Mouse (Mus musculus) C2C12 (cell line): ENCODE measurements around the gene Naaa. TPM values are rescaled to one million over a fixed set of nuclear protein-coding genes. Genes with fewer than 3 reads are reported as not detected.

ENCODE experiments used
- H3K27me3 ChIP-seq: one replicate; pipeline ENCODE4 v1.6.1; 2011; ENCODE audit not compliant: control insufficient read depth, insufficient read depth, insufficient read length
- H3K36me3 ChIP-seq: one replicate; pipeline ENCODE4 v1.6.1; 2011; ENCODE audit not compliant: control insufficient read depth, insufficient read depth
- H3K4me3 ChIP-seq: one replicate; pipeline ENCODE4 v1.5.1; 2011; ENCODE audit warnings: mild to moderate bottlenecking, control low read depth; ENCODE audit not compliant: poor library complexity, insufficient read depth, severe bottlenecking
- H3K79me2 ChIP-seq: one replicate; pipeline ENCODE4 v1.6.1; 2011; ENCODE audit not compliant: control insufficient read depth, insufficient read depth
- H3K79me3 ChIP-seq: one replicate; pipeline ENCODE4 v1.6.1; 2011; ENCODE audit warnings: low read depth, control low read depth
- H3ac ChIP-seq: one replicate; pipeline ENCODE3; 2011; ENCODE audit warnings: low read depth; ENCODE audit not compliant: control insufficient read depth, insufficient read length
- CEBPB ChIP-seq: IDR thresholded peaks from one replicate; pipeline ENCODE4 v1.6.1; 2011; ENCODE audit warnings: low read depth, mild to moderate bottlenecking, control low read depth, moderate library complexity
- CTCF ChIP-seq: IDR thresholded peaks from one replicate; pipeline ENCODE4 v1.5.1; 2011; ENCODE audit not compliant: control insufficient read depth, insufficient read depth, insufficient read length
- FOSL1 ChIP-seq: IDR thresholded peaks from one replicate; pipeline ENCODE4 v1.8.0; 2011; ENCODE audit warnings: mild to moderate bottlenecking, low read length; ENCODE audit not compliant: poor library complexity, insufficient read depth, severe bottlenecking
- MAX ChIP-seq: IDR thresholded peaks from one replicate; pipeline ENCODE4 v1.6.1; 2011; ENCODE audit warnings: mild to moderate bottlenecking, control low read depth
- MYOD1 ChIP-seq: IDR thresholded peaks from one replicate; pipeline ENCODE4 v1.6.1; 2011; ENCODE audit warnings: low read depth; ENCODE audit not compliant: control insufficient read depth, insufficient read length
- MYOG ChIP-seq: IDR thresholded peaks from one replicate; pipeline ENCODE4 v1.6.1; 2011; ENCODE audit not compliant: control insufficient read depth, insufficient read length; ENCODE audit errors: extremely low read depth
- USF1 ChIP-seq: IDR thresholded peaks from one replicate; pipeline ENCODE4 v1.6.1; 2011; ENCODE audit warnings: low read depth, mild to moderate bottlenecking, control low read depth, moderate library complexity
- long read RNA-seq, 2 experiments: library from polyadenylated mRNA; unstranded; transcript quantifications; one replicate each; pipeline ENCODE4 v2.0.0; 2019 to 2020
- polyA plus RNA-seq: library from polyadenylated mRNA; unstranded; fragments of >200 nt; fragmentation: generic; extraction: Trizol; gene quantifications from one replicate; pipeline ENCODE4 v1.2.1, GENCODE M21; 2012; ENCODE audit warnings: missing spikeins

Gene Naaa
- 5.4 TPM for polyA plus RNA-seq
- long read RNA-seq, experiment 1, partial matches to known transcripts = 0 of 8 reads
- long read RNA-seq, experiment 1, other reads (novel, unspliced or antisense) = 3 of 8 reads
- long read RNA-seq, experiment 2, transcript Naaa-201 (11 exons, 2,414 nt) = major isoform, 34 of 37 reads
- long read RNA-seq, experiment 2, partial matches to known transcripts = 0 of 37 reads
- long read RNA-seq, experiment 2, other reads (novel, unspliced or antisense) = 3 of 37 reads

- Histone ChIP-seq H3K4me3 (peak within 1 kb of the TSS; percentile 34), H3K79me3 (no peaks in the 10 kb centered on the region), H3ac (peak within 1 kb of the TSS; percentile 25), H3K27me3 (no peaks in the 10 kb centered on the region), H3K36me3 (no peaks in the 10 kb centered on the region), H3K79me2 (no peaks in the 10 kb centered on the region)
- TF ChIP-seq CEBPB (no peak), FOSL1 (no peak), USF1 (no peak), MYOG (no peak), CTCF (no peak), MYOD1 (no peak), MAX (no peak)
These were observed at the start of gene Naaa for GRCm38 (mm10) chr5:92277437-92278394. Gene Naaa, minus strand, starts transcription at chr5:92278170.

- Histone ChIP-seq H3K4me3 (no peak overlapping the region), H3K79me3 (no peaks in the 10 kb centered on the region), H3K27me3 (no peaks in the 10 kb centered on the region), H3K79me2 (no peaks in the 10 kb centered on the region), H3ac (no peak overlapping the region), H3K36me3 (no peaks in the 10 kb centered on the region)
- TF ChIP-seq USF1 (no peak), CEBPB (no peak), CTCF (no peak), MYOG (no peak), MYOD1 (no peak), MAX (no peak), FOSL1 (no peak)
These were observed 49.4 kb upstream of the Naaa start for GRCm38 (mm10) chr5:92327367-92327766.

DNA sequence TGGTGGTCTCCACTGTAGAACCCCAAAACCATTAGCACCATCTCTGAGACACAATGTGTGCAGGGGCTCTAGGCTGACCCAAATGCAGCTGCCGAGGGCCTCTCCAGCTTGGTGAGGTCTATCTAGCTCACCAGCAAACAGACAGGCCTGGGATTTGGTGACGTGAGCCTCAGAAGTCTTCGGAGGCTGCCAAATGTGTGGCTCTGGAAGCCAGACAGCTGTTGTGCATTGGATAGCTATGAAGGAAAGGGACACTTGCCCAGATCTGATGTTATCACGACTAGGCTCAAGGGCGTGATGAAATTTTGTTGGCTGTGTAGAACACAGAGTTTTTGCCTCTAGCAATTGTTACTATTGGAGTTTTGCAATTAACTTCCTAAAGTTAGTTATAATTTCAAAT lies 45.3 kb upstream of the Naaa start:
- H3K79me2 ChIP-seq = no peaks in the 10 kb centered on the region
- H3K4me3 ChIP-seq = no peak overlapping the region
- TF ChIP-seq CEBPB (no peak), CTCF (no peak), FOSL1 (no peak), MYOD1 (no peak), USF1 (no peak), MYOG (no peak), MAX (no peak)
- H3ac ChIP-seq = no peak overlapping the region
- no peaks in the 10 kb centered on the region for H3K36me3 ChIP-seq
- no peaks in the 10 kb centered on the region for H3K79me3 ChIP-seq
- H3K27me3 ChIP-seq = no peaks in the 10 kb centered on the region

- TF ChIP-seq MYOG = no peak
- TF ChIP-seq MYOD1 = no peak
- TF ChIP-seq CTCF = no peak
- TF ChIP-seq FOSL1 = no peak
- TF ChIP-seq CEBPB = no peak
- no peak for TF ChIP-seq USF1
- no peak for TF ChIP-seq MAX
- H3K79me2 ChIP-seq = no peaks in the 10 kb centered on the region
- H3K79me3 ChIP-seq = no peaks in the 10 kb centered on the region
- no peak overlapping the region for H3ac ChIP-seq
- no peaks in the 10 kb centered on the region for H3K27me3 ChIP-seq
- no peak overlapping the region for H3K4me3 ChIP-seq
- H3K36me3 ChIP-seq = no peaks in the 10 kb centered on the region
These were observed 44.6 kb upstream of the Naaa start for GRCm38 (mm10) chr5:92322612-92323011.

GRCm38 (mm10) chr5:92321631-92322400 lies 43.8 kb upstream of the Naaa start:
- no peak overlapping the region for H3ac ChIP-seq

More at GRCm38 (mm10) chr5:92321631-92322400, 43.8 kb upstream of the Naaa start:
- TF ChIP-seq CEBPB (no peak), MYOD1 (no peak), MAX (no peak)
- Histone ChIP-seq H3K79me3 (no peaks in the 10 kb centered on the region), H3K79me2 (no peaks in the 10 kb centered on the region), H3K36me3 (no peaks in the 10 kb centered on the region), H3K4me3 (no peak overlapping the region), H3K27me3 (no peaks in the 10 kb centered on the region)
